Mouse (Mus musculus) spleen, postnatal 4 days (tissue): ENCODE data around the gene Cacnb4.

Experiments
- DNase-seq, 2 experiments: peaks; one replicate each; pipeline ENCODE4 v3.0.0; 2022; ENCODE audit warnings: low spot score in 2 of 2

Cacnb4 gene

DNA sequence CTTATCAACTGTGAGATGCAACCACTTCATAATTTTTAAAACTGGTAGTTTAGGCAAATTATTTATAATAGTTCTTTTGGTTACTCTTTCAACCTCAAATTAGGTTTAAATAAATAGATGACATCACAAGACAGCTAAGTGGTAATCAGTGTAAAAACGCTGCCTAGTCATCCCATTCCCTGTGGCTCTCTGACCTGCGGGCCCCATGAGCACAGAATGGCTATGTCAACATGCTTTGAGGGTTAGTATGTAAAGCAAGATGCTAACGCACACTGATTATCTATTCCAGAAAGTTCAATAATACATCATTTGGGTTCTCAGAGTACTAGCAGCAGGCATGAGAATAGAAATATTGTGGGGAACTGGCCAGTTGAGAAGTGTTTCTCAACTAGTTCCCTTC, 108.5 kb downstream of the Cacnb4 start:
- no peak for DNase-seq

DNA sequence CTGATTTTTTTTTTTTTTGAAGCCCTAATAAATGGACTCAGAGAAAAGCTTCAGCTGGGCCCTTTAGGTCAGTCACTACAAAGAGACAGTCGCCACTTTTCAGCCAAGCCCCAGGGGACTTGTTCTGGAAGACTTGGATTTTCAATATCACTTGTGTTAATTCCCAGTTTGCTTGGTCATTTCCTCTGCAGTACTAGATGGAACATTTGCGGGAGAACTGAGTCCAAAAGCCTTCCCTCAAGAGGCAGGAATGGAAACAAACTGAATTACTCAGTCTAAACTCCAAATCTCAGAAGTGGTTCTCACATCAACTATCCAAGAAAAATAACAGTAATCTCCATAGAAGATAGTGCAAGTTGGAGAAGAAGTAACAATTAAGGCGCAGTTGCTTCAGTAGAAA, 109.2 kb downstream of the Cacnb4 start:
- DNase-seq: no peak

DNA sequence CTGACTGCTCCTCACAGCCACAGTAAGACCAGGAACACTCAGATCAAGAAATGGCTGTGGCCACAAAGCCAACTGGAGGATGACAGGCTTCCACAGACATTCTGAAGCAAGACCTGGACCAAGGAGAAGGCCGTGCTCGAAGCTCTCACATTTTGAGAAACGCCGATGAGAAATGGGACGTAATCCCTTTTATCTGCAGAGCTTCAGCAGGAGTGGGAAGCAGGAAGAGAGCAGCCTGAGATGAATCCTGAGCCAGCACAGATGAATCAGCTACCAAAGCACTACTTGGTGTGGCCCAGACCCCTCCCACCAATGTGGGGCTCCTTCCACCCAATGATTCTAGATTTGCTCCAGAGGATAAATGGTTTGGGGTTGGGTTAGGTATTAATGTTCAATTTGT, 113.4 kb downstream of the Cacnb4 start:
- no peak for DNase-seq

DNA sequence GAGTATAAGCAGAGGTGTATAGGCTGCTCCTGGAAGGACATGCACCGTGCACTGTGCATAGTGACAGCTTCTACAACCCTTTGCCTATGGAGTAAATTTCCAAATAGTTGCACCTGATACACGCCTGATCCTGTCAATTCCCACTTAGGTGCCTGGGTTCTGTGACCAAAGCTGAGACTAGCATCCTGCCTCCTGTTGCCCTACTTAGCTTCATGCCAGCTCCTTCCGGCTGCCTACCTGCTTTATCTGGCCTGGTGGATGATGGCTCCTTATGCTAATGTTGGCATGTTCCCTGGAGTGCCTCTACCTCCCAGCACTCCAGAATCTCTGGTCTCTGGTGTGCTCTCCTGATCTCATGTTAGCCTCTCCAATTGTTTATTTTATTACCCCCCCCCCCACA, 114.3 kb downstream of the Cacnb4 start:
- no peak for DNase-seq

DNA sequence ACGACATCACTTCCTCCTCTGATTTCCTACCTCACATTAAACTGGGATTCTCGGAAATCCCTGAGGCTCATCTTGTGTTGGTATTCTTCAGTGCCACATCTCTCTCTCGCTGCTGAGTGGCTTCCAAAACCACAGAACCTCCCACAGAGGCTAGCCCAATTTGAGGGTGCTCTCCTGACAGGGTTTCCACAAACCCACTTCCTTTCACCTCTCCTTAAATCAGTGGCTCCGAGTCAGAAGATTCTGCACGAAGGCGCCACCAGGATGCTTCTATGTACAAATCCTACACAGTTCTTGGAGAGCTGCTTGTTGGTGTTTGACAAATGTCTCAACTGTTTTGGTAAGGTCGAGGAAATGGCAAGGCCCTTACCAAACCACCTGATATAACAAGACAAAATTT, 115.5 kb downstream of the Cacnb4 start:
- DNase-seq: no peak

DNA sequence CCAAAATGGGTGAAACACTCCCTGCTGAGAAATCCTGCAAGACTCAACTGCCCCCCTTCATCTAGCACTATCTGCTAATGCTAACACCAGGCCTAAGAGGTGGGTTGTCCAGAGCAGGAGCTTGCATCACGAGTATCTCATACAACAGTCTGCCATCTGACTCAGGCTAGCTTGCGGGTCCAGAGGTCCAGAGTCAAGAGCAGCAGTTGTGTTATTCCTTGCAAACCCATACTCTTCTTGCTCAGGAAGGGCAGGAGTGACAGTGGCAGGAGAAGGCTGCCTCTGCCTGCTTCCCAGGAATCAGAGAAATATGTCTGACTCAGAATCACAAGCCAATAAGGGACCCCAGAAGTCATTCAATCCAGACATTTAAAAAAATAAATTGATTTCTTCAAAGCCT, 116.4 kb downstream of the Cacnb4 start:
- no peak for DNase-seq

DNA sequence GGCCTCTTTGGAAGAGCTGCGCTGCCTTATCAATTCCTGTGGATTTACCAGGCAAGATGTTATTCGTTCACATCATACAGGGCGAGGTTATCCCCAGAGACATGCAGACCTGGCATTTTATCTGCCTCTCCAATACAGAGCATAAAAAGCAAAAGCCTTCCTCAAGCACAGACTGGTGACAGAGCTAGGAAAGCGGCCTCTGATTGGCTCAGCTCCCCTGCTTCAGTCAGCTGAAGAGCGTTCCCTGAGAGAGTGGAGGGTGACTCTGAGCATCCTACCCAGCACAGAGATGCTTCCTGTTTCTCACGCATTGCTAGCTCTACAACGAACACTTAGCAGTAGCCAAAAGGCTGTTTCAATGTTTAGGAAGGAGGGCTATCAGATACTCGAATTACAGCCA, 118.2 kb downstream of the Cacnb4 start:
- no peak for DNase-seq

DNA sequence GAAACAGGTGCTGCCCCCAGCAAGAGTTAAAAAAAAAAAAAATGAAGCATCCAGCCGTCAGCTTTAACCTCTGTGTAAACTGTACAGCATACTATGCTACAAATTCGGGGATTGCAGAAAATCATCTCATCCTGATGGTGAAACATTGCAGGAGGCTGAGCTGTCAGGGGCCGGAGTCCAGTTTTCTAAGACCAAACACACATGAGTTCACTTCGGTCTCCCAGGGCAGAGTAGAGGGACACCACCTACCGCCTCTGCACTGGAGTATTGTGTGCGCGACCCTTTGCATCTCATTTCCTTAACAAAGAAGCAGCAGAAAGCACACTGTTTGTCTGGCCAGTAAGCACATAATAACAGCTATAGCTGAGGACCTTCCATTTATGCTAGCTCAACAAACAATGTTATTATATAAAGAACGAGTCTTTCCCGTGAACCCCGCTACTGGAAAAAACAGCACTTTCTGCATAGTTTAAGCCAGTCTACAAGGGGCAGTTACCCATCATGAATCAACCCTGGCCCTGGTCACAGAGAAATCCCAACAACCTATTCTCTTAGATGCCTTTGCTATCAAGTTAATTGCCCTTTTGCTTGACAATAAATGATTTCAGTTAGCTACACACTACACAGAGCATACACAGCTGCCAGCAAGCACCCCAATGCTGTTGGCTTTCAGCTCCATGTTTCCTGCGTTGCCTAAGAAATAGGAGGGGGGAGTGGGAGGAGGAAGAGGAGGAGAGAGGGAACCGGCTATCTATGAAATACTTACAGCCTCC, 118.9 kb downstream of the Cacnb4 start:
- DNase-seq: no peak

DNA sequence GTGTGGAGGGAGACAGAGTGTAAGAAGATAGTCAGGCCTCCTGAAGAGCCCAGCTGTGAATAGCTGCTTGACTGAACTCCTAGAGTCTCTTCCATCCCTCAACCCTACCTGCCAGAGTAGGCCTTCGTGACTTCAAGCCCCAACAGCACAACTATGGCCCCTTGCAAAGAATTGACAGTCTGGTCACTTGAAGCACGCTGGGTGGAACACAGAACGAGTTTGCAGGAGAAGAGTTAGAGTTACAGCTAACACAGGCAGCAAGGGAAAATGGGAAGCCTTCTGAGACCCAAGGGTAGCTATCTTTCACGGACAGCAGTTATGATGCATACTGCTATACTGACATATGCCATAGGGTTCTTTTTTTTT, 119.7 kb downstream of the Cacnb4 start:
- no peak for DNase-seq

DNA sequence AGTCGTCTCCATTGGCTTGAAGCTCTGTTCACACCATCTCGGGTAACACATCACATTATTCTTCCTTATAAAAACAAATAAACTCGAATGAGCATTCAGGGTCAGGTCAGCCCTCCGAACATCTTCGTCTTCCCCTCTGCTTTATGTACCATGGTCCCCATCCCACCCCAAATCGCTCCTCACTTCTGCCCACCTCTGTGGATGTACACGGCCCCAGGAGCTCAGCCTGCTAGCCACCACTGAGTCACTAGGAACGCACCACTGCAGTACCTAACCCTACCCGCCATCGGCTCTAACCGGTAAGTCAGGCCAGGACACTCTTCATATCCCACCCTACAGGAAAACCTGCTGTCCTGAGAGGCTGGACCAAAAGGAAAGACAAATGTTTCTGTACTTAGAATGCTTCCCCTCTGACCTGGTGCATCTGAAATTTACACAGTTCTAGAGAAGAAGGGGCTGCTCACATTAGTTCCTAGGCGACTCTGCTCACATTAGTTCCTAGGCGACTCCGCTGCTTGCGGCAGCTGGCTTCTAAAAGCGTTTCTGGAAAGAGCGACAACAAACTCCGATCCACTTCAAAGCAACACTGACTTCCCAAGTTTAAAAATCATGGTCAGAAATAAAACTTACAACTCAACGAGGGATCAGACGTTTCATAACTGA, 120.2 kb downstream of the Cacnb4 start:
- DNase-seq: no peak

DNA sequence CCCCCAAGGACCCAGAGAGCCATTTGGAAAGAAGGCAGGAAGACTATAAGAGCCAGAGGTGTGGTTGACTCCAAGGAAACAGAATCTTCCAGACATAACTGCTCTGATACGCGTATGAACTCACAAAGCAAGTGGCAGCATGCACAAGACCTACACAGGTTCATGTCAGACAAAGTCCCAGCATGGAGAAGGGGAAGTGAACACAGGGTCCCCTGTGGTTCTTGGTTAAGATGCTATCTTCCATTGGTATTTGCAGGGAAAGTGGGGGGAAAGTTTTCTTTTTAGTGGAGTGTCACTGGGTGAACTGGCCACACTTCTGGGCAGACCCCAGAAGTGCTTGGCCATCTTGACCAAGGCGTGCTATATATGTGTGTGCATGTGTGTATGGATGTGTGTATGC, 128.2 kb downstream of the Cacnb4 start:
- DNase-seq: no peak

DNA sequence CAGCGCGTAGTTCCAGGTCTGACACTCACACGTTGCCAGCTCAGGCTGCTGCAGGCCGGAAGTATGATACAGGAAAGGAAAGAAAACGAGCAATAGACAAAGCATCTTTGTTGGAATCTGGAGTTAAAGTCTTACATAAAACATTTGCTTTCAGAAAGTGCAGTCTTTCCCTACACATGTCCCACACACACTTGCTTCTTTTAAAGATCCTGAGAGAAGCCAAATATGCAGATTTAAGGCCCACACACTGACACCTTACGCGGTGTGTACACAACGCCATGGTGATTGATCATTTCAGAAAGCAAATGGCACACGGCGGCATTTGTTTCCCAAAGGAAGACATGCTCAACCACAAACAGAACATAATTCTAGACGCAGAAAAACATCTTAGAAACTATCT, 129.3 kb downstream of the Cacnb4 start:
- no peak for DNase-seq

DNA sequence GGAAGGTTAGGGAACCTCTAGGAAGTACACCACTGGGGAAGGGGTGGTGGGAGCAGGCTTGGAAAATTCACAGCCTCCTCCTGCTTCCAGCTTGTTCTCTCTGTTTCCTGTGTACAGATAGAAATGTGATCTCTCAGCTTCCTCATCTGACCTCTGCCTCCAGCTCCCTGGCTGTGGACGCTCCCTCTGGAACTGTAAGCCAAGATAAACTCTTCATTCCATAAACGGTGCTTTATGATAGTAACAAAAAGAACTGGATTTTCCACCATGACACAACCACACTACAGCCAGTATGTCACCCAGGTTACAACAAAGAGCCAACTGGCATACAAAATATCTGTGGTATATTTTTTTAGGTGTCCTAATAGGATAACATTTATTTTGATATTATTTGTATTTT, 132.1 kb downstream of the Cacnb4 start:
- no peak for DNase-seq

DNA sequence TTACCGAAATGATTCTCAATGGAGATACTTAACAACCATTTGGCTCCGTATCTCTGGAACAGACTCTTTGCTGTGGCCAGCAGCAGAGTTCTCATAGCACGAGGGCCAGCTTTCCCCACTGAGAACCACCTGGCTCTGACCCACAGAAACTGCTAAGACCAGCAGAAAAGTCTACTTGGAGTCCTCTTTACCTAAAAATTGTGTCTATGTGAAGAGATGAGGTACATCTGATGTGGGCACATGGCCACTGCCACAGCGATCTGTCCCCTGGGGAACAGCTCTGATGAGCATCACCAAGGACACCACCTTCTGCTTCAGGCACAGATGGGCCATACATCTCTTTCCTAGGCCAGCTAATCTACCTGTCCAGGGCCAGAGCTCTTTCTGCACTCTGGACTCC, 135.6 kb downstream of the Cacnb4 start:
- DNase-seq: no peak

DNA sequence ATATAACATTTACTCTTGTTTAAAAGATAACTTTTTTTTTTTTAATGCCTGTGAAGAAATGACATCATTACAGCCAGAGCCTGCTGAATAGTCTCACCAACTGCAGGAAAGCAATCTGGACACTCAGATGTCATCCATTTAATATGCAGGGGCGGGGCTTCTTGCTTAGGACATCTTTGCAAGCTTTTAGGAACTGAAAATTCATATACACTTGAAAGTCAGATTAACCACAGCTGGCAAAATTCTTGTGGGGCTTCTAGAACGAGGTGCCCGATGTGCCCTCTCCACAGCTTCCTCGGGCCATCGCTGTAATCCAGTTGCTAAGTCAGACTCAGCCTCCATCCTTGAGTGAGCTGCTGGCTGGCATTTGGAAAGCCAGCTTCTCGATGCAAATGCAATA, 137.3 kb downstream of the Cacnb4 start:
- DNase-seq: no peak

DNA sequence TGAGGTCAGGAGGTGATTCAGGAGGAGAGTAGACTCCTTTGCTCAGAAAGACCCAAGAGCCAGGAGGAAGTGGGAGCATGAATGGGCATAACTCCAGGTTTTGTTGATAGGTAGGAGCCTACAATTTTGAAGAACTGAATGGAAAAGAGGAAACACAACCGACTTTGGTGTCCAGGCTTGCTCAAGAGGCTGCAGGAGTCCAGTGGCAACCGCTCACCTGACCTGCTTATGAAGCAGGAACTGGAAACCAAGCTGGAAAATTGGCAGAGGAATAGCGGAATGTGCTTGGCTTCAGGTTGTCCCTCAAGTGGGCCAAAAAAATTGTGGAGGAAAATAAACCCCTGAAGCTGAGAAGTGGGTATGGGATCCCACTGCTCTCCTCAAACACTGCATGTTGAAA, 139.0 kb downstream of the Cacnb4 start:
- no peak for DNase-seq

DNA sequence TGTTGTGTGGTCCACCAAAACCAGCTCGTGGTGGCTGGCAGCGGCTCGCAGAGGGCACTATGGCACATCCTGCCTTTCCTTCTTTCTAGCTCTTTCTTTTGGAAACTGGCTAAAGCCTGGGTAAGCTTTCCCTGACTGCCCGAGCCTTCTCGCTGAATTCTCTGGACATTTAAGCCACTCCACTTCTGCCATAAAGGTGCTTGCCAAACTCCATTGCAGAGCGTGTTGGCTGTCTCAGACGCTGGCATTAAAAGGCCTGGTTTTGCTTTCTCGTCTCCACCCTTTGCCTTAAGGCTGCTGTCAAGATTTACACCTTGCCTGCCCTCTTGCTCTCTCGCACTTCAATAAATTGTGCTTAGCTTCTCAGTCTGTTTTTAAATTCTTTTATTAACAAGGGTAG, 139.5 kb downstream of the Cacnb4 start:
- DNase-seq: no peak

DNA sequence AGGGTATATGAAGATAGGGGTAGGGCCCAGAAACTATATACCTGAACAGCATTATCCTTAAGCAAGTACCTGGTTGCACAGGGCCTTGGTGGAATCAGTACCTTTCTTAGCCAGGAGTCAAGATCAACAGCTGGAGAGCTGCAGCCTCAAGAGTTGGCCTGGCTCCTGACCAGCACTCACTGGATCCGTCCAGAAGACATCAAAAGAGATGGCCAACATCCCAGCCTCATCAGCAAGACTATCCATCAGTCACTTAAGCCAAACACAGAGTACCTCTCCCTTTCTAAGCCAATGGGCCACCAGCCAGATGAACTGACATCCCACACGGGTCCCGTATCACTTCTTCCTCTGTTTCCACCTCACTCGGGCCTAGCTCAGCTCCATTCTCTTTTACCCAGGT, 140.1 kb downstream of the Cacnb4 start:
- DNase-seq: no peak

DNA sequence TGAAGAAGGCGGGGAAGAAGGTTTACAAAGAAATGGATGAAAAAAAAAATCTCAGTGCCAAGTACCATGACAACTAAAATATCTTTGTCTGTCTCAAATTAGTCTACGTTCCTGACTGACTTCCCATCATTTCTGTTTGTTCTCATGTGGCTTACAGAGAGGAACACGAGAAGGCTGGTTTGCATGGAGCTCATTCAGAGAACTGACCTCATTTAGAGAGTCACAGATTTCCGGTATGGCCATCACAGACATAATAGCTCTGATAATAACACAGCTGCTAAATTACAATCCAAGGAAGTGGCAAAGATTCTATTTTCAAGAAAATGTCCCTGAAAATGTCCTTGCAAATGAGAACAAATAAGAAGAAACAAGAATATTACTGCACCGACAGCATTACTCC, 142.9 kb downstream of the Cacnb4 start:
- no peak for DNase-seq

DNA sequence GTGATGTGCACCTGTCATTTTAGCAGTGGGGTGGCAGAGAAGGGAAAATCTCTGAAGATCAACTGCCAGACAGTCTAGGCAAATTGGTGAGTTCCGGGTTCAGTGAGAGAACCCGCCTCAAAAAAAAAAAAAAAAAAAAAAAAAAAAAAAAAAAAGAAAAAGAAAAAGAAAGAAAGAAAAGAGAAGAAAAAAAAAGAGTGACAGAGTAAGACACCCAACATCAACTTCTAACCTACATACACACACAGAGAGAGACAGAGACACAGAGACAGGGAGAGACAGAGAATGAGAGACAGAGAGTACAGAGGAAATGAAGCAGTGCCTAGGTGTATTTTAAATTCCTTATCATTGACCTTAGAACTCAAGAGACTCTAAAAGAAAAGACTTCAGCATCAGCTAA, 146.1 kb downstream of the Cacnb4 start:
- no peak for DNase-seq

DNA sequence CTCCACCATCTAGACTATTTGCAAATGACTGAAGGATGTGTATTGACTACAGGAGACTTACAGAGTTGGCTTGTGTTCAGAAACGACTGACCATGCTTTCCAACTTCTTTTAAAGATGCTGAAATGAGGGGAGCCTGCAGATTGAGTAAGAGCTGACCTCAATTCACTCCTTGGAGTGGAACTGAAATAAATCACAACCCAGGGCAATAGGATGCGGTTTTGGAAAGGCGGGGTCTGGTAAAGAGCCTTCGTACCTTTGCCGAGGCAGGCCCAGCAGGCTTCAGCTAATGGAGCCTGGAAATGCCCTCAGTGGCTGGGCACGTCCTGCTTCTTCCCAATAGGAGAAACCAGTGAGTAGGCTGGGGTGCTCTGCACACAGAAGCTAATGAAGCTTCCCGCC, 147.4 kb downstream of the Cacnb4 start:
- no peak for DNase-seq

DNA sequence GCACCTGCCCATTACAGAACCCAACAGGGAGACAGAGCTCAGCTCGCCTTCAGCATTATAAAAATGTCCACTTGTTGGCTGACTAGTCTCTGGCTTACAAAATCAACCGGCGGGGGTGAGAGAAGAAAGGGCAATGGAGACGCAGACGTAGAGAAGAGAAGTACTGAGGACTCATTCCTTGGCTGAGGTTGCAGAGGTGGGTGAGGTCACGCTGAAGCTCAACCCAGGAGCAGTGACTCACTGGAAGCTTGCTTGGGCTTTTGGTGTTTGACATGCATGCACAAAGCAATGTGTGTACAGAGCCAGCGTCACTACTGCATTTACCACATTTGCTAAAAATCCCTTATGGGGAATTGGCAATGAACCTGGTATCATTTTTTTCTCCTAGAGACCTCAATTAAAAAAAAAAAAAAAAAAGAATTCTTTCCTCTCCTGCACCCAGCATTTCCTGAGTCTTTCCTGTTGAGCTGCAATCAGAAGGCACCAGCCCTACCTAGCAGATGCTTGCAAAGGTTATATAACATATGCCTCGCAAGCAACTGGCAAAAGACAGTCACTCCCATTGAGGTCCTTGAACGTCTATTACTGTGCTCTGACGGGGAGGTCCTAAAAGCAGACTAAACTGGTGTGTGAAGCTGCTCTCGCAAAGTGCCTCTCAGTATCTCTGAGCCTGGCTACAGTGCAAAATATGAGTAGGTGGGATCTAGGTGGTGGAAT, 150.6 kb downstream of the Cacnb4 start:
- no peak for DNase-seq

DNA sequence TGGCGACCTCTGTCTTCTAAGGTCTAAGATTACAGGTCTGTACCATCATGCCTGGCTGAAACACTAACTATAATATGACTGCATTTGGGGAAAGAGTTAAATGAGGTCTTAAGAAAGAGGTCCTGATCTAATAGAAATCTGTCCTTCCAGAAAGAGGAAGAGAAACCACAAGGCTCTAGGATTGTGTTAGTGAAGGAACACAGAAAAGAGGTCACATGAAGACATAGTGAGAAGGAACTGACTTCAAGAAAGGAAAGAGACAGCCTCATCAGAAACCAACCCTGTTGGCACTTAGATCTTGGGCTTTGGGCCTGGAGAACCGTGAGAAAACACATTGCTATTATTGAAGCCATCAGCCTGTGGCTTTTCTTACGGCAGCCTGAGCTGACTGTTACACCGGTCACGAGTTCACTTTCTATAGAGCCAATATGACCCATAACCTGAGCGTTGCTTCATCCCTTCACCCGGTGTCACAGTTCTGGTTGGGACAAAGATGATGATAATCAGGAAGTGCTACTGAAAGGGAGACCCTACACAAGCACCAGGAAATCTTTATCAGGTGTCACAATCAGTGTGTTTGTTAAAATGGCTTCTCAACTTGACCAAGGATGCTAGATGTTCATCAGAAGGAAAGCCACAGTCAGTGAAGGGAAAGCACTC, 153.4 kb downstream of the Cacnb4 start:
- no peak for DNase-seq
